Mouse (Mus musculus): ENCODE data around the gene Cox20. TPM values are rescaled to one million over a fixed set of nuclear protein-coding genes. Genes with fewer than 3 reads are reported as not detected.

Cox20 gene
- total and polyA plus RNA-seq, 3 experiments = 9.9 to 26.0 (median 19.1) TPM

DNA sequence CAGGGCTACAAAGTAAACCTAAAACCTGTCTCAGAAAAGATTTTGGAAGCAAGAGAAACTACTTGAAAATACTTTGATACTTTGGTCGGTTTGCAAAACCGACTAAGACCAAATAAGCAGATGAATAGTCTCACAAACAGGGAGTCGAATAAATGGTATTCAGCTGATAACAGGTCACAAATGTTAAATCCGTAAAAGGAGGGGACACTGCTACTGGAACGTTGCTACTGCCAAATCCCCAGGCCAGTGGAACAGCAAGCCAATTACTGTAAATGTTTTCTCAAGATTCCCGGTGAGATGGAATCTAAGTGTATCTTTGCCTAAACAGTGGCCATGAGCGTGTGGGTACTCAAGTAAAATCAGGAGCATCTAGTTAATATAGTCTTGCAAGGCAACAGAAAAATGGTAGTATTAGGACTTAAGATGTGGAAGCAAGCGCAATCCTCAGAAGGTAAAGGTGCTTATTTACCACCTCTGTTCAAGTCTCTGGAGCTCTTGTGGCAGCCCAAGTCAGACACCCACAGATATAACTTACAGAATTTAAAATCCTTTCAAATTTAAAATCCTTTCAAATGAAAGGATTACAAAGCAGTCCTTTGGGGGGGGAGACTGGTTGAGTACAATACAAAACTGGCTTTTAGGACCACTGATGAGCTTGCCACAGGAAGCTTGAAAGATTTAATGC, 1.2 kb downstream of the Cox20 start:
- Histone ChIP-seq H3K79me2 (replicated peaks; ENCODE audit: control insufficient read depth, extremely low read depth, insufficient read depth, poor library complexity, severe bottlenecking) (peaks cover 22% of the 10 kb centered on the region), H3K9me3 (replicated peaks; ENCODE audit: low read length) (no peaks in the 10 kb centered on the region), H3K9ac (ENCODE audit: insufficient read depth, low read depth) (peak overlapping the region; percentile 67), H3K4me1 (ENCODE audit: control insufficient read depth in 1 of 2, insufficient read depth in 2 of 2) (peaks cover 4 to 40% of the 10 kb centered on the region in 2 experiments; a peak in 2 of 4 replicates), H3K4me3 (replicated peaks in 1 of 3; ENCODE audit: low read depth in 2 of 3, low read length in 2 of 3, poor library complexity in 1 of 3) (peak overlapping the region; percentile 58 to 71 (median 63)), H3K27ac (ENCODE audit: insufficient read depth, low read depth) (peak overlapping the region; percentile 84), H3K36me3 (replicated peaks in 1 of 2; ENCODE audit: control insufficient read depth in 1 of 2, insufficient read depth in 1 of 2, low read length in 1 of 2) (peaks cover 25 to 46% of the 10 kb centered on the region in 2 experiments), H3K27me3 (replicated peaks) (no peaks in the 10 kb centered on the region), H3K4me2 (ENCODE audit: insufficient read depth, low read depth, poor library complexity, severe bottlenecking) (peak overlapping the region; percentile 90)
- no peak for DNase-seq (ENCODE audit: extremely low read depth)
- in situ Hi-C loops (cut with MboI; ENCODE audit: low pct_ligation_motif_present, low pct_unique_long_range_greater_than_20kb, low sequenced_read_pairs) (no loop called here), dilution Hi-C loops (cut with MboI; ENCODE audit: extremely low pct_ligation_motif_present, extremely low pct_unique_long_range_greater_than_20kb, low sequenced_read_pairs) (no loop called here)
- TF ChIP-seq POLR2A (IDR thresholded peaks at IDR 0.05; ENCODE audit: low read depth, low read length) (peak; percentile 48), TBP (conservative IDR thresholded peaks at IDR 0.05; ENCODE audit: low read depth, low read length) (no peak)

DNA sequence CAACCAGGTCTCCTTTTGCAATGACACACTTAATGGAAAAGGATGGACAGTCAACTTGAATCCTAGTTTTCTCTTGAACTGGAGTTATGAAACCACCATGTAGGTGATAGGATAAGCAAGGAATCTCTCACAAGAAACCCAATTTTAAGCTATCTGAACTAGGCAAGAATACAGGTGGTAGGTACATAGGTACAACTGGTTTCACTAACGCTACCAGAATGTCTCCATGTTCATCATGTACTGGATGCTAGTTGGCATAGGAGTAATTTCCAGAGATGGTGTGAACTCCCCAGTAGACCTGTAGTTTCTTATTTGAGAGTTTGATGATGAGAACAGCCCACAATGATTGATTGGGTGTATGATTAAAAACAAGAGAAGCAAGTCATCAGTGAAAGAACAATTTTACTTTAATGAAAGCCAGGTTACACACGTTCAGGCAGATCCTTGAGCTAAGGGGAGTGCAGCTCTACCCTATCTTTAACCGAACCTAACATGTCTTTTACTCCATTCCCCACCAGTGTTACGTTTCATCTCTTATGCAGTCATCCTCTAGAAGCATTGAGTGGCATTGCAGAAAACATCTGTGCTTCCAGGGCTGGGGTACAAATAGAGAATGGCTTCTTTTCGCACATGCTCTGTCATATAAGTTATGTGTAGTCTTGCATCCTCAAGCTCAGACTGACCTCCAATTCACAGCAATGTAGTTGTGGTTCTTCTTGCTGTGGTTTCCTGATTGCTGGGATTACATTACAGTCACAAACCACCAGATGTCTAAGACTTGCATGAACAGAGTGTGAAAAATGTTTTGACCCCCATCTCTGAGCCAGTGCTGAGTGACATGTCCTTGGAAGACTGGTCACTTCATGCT, 2.0 kb downstream of the Cox20 start:
- DNase-seq (ENCODE audit: extremely low read depth) = no peak
- dilution Hi-C loops (cut with MboI; ENCODE audit: extremely low pct_ligation_motif_present, extremely low pct_unique_long_range_greater_than_20kb, low sequenced_read_pairs) (no loop called here), in situ Hi-C loops (cut with MboI; ENCODE audit: low pct_ligation_motif_present, low pct_unique_long_range_greater_than_20kb, low sequenced_read_pairs) (no loop called here)
- Histone ChIP-seq H3K79me2 (replicated peaks; ENCODE audit: control insufficient read depth, extremely low read depth, insufficient read depth, poor library complexity, severe bottlenecking) (peaks cover 22% of the 10 kb centered on the region), H3K4me3 (replicated peaks in 1 of 3; ENCODE audit: low read depth in 2 of 3, low read length in 2 of 3, poor library complexity in 1 of 3) (no peak overlapping the region), H3K27ac (ENCODE audit: insufficient read depth, low read depth) (peak overlapping the region; percentile 55), H3K4me1 (ENCODE audit: control insufficient read depth in 1 of 2, insufficient read depth in 2 of 2) (peaks cover 4 to 40% of the 10 kb centered on the region in 2 experiments; a peak in 2 of 4 replicates), H3K27me3 (replicated peaks) (no peaks in the 10 kb centered on the region), H3K9ac (ENCODE audit: insufficient read depth, low read depth) (peak overlapping the region; percentile 67; the same call in 1 of the 2 replicates), H3K36me3 (replicated peaks in 1 of 2; ENCODE audit: control insufficient read depth in 1 of 2, insufficient read depth in 1 of 2, low read length in 1 of 2) (peaks cover 25 to 52% of the 10 kb centered on the region in 2 experiments), H3K9me3 (replicated peaks; ENCODE audit: low read length) (no peaks in the 10 kb centered on the region), H3K4me2 (ENCODE audit: insufficient read depth, low read depth, poor library complexity, severe bottlenecking) (peak overlapping the region; percentile 90; the same call in 1 of the 2 replicates)
- no peak for TF ChIP-seq JUN (IDR thresholded peaks at IDR 0.05; ENCODE audit: insufficient read depth, low read depth, low read length)
- no peak for TF ChIP-seq SMC3 (IDR thresholded peaks at IDR 0.05; ENCODE audit: low read depth, low read length)
- no peak for TF ChIP-seq MYC (IDR thresholded peaks at IDR 0.05; ENCODE audit: low read depth, low read length)
- TF ChIP-seq PAX5 (IDR thresholded peaks at IDR 0.05; ENCODE audit: low read length) = no peak
- TF ChIP-seq POLR2A (IDR thresholded peaks at IDR 0.05; ENCODE audit: low read depth, low read length) = 0 out of 2 replicates have a peak, but pooled peaks have one; percentile 35
- no peak for TF ChIP-seq IRF4 (IDR thresholded peaks at IDR 0.05; ENCODE audit: low read depth, low read length)
- TF ChIP-seq MAZ (IDR thresholded peaks at IDR 0.05; ENCODE audit: low read depth, low read length) = no peak

DNA sequence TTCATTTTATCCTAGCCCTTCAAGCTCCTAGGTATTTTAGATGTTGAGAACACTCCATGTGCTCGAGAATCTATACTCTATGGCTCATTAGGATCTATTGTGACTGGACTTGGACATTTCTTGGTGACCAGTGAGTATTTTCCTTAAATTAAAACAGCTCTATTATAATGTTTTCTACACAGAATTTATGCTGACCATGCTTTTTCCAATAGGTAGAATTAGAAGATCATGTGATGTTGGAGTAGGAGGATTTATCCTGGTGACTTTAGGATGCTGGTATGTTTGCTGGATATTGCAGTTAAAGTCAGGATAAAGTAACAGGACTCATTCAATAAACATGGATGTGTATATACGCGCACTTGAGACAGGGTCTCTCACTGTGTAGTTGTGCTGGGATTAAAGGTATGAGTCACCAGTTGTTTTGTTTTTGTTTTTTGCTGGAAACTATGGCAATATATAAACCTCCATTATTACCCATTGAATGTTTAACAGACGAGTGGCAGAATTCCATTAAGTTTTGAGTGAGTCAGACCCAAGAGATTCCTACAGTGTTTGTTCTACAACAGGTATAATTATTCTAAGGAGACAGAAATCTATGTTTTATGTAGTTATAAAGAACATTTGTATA, 2.9 kb downstream of the Cox20 start:
- dilution Hi-C loops (cut with MboI; ENCODE audit: extremely low pct_ligation_motif_present, extremely low pct_unique_long_range_greater_than_20kb, low sequenced_read_pairs) = no loop called here
- Histone ChIP-seq H3K9ac (ENCODE audit: insufficient read depth, low read depth) (no peak overlapping the region), H3K27ac (ENCODE audit: insufficient read depth, low read depth) (no peak overlapping the region), H3K4me1 (ENCODE audit: control insufficient read depth in 1 of 2, insufficient read depth in 2 of 2) (peaks cover 4 to 36% of the 10 kb centered on the region in 2 experiments; a peak in 2 of 4 replicates), H3K36me3 (replicated peaks in 1 of 2; ENCODE audit: control insufficient read depth in 1 of 2, insufficient read depth in 1 of 2, low read length in 1 of 2) (peaks cover 25 to 60% of the 10 kb centered on the region in 2 experiments), H3K9me3 (replicated peaks; ENCODE audit: low read length) (no peaks in the 10 kb centered on the region), H3K27me3 (replicated peaks) (no peaks in the 10 kb centered on the region), H3K79me2 (replicated peaks; ENCODE audit: control insufficient read depth, extremely low read depth, insufficient read depth, poor library complexity, severe bottlenecking) (peaks cover 23% of the 10 kb centered on the region), H3K4me3 (replicated peaks in 1 of 3; ENCODE audit: low read depth in 2 of 3, low read length in 2 of 3, poor library complexity in 1 of 3) (no peak overlapping the region), H3K4me2 (ENCODE audit: insufficient read depth, low read depth, poor library complexity, severe bottlenecking) (no peak overlapping the region; the same call in 1 of the 2 replicates)
- no peak for TF ChIP-seq ZNF384 (IDR thresholded peaks at IDR 0.05; ENCODE audit: low read depth, low read length)
- no peak for TF ChIP-seq BHLHE40 (IDR thresholded peaks at IDR 0.05; ENCODE audit: low read depth, low read length)
- TF ChIP-seq MEF2A (IDR thresholded peaks at IDR 0.05; ENCODE audit: borderline replicate concordance, low read depth, low read length) = no peak
- no peak for TF ChIP-seq CHD2 (IDR thresholded peaks at IDR 0.05; ENCODE audit: low read length)
- TF ChIP-seq PAX5 (IDR thresholded peaks at IDR 0.05; ENCODE audit: low read length) = no peak
- TF ChIP-seq JUN (IDR thresholded peaks at IDR 0.05; ENCODE audit: insufficient read depth, low read depth, low read length) = no peak
- TF ChIP-seq HCFC1 (IDR thresholded peaks at IDR 0.05; ENCODE audit: low read depth, low read length) = no peak
- TF ChIP-seq UBTF (IDR thresholded peaks at IDR 0.05; ENCODE audit: low read depth, low read length) = no peak
- no peak for DNase-seq (ENCODE audit: extremely low read depth)
- in situ Hi-C loops (cut with MboI; ENCODE audit: low pct_ligation_motif_present, low pct_unique_long_range_greater_than_20kb, low sequenced_read_pairs) = no loop called here

Measured in CH12.LX (cell line).